Mouse (Mus musculus) NIH3T3 (cell line): ENCODE results near the gene Ctsd.
"Not testable (repeated sequence)": the region's sequence is repeated elsewhere in the genome, so short reads cannot be mapped to it uniquely, and the experiment has no call there.

Experiments used
- DNase-seq: peaks from one replicate; pipeline ENCODE4 v3.0.0-alpha.2; 2012; ENCODE audit warnings: low read depth

Ctsd gene

GRCm38 (mm10) chr7:142387419-142388148 lies at the start of gene Ctsd:
Ctsd (minus strand) TSS chr7:142388038.
- peak; percentile 98 for DNase-seq

DNA sequence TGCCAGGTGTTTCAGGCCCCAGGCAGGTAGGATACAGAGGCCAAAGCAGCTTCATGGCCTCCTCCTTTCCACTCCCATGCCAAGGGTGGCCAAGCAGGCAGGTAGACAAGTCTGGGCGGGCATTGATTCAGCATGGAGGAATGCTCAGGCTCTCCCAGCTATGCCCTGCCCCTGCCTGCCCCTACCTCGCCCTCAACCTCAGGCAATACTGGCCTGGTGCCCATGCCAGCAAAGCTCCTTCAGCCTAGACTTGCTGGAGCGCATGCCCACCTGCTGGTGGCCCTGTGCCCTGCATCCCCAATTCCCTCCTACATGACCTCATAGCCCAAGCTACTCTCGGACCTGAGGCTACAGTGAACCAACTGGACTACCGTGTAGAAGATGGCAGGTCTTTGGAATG lies 49.5 kb upstream of the Ctsd start:
- DNase-seq: peak; percentile 60

DNA sequence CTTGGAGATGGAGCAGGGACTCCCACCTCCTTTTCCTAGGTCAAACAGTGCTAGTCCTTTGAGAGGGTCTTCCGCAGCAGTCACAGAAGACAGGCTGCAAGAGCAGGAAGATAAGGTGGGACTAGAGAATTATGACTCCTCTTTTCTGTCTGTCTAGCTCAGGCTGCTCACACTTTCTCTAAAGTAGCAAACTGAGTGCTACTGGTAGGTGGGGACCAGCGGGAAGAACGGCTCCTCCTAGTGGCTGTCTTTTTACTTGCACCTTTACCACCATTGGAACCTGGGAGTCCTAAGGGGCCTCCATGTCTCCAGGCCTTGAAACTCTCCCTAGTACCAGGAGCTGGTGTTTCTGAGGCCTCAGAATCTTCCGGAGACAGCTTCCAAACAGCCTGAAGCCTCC lies 47.7 kb upstream of the Ctsd start:
- peak; percentile 83 for DNase-seq

- DNase-seq: no peak
Observed at GRCm38 (mm10) chr7:142434137-142434865, 46.5 kb upstream of the Ctsd start, which contains the start of gene Syt8. Syt8 (plus strand) TSS chr7:142434850.

DNA sequence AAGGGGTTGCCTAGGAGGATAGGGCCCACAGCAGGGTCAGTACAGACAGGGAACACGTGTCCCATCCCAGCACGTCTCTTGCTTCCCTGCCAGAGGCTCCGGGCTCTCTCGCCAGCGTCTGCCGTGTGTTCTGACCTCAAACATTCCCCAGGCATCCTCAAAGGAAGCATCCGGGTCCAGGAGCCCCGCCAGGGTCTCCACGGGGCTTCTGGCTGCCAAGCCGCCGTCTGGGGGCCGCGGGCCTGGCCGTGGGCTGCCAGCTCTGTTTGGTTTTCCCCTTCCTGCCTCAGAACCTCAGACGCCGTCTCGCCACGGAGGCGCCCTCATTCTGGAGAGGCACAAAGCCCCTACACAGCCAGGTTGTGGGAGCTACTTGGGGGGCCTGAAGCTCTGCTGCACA lies 45.8 kb upstream of the Ctsd start:
- DNase-seq: no peak

GRCm38 (mm10) chr7:142431106-142431505 lies 43.3 kb upstream of the Ctsd start:
- DNase-seq: no peak

DNA sequence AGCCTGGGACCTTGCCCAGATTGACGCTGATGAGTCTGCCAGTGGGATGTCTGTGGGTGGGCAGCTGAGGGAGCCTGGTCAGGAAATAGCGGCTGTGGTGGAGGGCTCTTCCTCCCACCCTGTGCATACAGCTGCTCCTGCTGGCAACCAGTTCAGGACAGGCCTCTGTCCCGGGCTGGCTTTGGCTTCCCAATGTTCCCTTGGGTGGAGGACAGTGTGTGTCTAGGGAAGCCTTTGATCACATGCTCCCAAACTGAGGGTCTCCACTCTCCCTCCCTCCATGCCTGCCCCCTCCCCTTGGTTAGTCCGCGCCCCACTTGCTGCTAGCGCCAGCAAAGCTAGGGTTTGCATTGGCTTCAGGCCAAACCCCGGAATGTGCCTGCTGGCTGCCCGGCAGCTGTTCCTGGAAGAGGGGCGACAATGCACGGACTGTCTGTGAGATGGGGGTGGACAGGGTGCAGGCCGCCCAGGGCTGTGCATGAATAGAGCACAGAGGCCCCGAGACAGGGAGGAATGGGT lies 42.4 kb upstream of the Ctsd start:
- peak; percentile 67 for DNase-seq

GRCm38 (mm10) chr7:142428213-142428612 lies 40.4 kb upstream of the Ctsd start:
- peak; percentile 47 for DNase-seq

DNA sequence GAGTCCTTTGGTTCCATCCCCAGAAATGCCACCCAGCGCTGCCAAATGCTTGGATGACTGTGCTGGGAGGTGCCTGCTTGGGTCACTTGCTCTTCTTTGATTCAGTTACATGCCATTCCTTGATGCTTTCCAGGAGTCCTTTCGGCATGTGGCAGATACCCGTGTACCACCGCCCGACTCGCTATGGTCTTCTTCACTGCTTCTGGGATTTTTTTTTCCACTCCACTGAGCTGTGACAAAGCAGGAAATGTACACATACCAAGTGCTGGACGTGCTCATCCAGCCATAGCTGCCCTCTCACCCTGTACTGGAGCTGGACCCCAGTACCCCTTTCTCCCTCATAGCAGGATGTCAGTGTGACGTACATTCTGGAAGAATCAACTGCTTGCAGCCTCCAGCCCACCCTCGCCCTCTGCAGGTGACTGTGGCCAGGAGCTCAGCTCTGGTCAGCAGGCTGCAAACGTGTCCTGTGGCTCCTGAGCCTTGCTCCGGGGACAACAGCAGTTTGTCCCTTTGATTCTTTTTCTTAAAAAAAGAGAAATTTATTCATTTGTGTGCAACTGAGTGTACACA lies 37.9 kb upstream of the Ctsd start:
- DNase-seq: no peak

- DNase-seq: no peak
Observed at GRCm38 (mm10) chr7:142421826-142422225, 34.0 kb upstream of the Ctsd start.

DNA sequence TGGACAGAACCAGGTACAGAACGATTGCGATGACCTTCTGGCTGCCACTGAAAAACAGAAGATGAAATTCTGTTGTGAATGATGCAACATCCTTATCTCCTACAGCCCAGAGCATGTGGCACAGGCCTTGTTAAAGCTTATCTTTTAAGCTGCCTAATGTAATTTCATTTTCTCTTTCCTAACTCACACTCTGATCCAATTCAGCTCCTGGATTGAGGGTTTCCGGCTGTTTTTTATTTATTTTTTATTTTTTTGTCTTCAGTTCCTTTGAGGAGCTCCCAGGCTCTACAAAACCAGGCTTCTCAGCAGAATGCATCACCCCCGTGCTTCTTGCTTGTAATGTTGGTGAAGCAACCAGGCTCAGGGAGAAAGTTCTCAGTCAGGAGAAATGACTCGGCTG lies 32.0 kb upstream of the Ctsd start:
- DNase-seq: no peak

DNA sequence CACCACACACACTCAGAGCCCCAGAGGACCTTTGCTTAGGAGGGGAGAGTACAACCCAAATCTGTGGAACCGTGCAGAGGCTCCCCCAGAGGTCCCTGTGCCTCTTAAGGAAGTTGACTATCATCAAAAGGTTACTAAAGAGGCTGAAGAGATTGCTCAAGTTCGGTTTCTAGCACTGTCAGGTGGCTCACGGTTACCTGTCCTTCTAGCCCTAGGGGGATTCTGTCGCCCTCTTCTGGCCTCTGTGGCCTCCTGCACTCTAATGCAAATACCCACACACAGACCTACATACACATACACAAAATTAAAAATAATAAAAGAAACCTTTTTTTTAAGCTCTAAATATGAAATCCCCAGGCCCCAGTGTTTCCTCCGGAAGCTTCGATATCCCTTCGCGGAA lies 30.8 kb upstream of the Ctsd start:
- DNase-seq: no peak

DNA sequence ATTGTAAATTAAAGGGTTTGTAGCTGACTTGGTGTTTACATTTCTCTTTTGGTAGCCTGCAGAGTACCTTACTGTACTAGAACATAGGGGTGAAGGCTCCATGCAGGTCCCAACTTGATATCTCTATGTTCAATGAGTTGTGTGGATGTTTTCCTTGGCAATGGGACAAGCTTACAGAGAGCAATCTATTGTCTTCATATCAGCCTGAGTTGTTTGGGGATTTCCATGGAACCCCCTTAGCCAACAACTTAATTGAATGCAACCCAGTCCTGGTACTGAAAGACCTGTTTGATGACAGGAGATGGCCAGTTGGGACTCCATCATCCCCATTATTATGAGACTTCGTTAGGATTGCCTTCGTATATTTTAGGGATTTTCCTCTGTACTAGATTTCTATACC lies 30.2 kb upstream of the Ctsd start:
- DNase-seq: no peak

GRCm38 (mm10) chr7:142416225-142416624 lies 28.4 kb upstream of the Ctsd start:
- DNase-seq: no peak

DNA sequence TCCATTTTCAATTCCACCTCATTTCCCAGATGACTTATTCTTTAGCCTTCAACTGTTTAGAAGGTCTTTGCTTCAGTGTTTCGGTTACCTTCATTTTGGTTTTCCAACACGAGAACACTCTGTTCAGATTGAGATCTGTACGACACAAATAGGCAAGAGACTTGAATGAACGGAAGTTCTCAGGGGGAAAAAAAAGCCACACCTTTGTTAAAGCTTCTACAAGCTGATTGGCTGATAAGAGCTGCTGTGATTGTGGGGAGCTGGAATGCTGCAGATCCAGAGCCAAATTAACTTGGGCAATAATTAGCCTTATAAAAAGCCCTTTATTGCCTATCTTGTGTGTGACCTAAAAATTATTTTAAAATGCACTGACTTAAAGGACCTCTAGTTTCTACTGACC lies 27.5 kb upstream of the Ctsd start:
- DNase-seq: no peak

DNA sequence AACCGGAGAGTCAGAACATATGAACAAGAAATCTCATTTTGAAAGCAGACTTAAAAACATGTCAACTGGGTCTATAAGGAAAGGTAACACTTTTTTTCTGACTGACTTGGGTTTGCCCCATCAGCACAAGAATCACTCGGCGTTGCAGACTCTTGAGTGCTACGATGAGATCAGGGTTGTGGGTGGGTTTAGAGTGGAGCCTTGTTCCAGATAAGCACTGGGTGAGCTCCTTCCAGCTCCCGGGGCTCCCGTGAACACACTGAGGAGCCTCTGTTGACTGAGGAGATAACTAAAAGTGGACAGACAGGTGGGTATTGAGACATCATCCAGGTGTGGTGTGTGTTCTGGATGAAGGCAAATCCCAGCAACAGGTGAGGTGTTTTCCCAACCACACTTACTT lies 25.4 kb upstream of the Ctsd start:
- DNase-seq: no peak

GRCm38 (mm10) chr7:142409603-142410002 lies 21.8 kb upstream of the Ctsd start:
- no peak for DNase-seq

- DNase-seq: no peak
Observed at GRCm38 (mm10) chr7:142408686-142409085, 20.8 kb upstream of the Ctsd start.

DNA sequence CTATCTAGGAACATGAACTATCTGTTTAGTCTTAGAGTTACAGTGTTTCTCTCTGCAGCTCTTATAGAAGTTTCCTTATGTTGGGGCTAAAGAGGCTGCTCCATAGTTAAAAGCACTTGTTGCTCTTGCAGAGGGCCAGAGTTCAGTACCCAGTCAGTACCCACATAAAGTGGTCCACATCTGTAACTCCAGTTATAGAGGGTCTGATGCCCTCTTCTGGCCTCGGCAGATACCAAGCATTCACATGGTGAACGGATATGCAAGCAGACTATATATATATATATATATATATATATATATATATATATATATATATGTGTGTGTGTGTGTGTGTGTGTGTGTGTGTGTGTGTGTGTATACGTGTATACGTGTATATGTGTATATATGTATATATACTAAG lies 20.1 kb upstream of the Ctsd start:
- no peak for DNase-seq

- not testable (repeated sequence) for DNase-seq
Observed at GRCm38 (mm10) chr7:142405134-142405533, 17.3 kb upstream of the Ctsd start.

- DNase-seq: no peak
Observed at GRCm38 (mm10) chr7:142403591-142403990, 15.8 kb upstream of the Ctsd start.

GRCm38 (mm10) chr7:142400750-142401142 lies 12.9 kb upstream of the Ctsd start:
- DNase-seq: no peak

- no peak for DNase-seq
Observed at GRCm38 (mm10) chr7:142400112-142400749, 12.4 kb upstream of the Ctsd start.
